Mouse (Mus musculus) heart, postnatal 0 days (tissue): Measurements from ENCODE around the gene Fam3c. TPM values are rescaled to one million over a fixed set of nuclear protein-coding genes. Genes with fewer than 3 reads are reported as not detected.

Experiments
- ATAC-seq: fragments of 200-750 bp; cut with Nextera tagmentation; 2 replicates; pipeline ENCODE4 v1.8.0; 2017; ENCODE audit warnings: low read depth, moderate number of reproducible peaks, moderate library complexity; ENCODE audit not compliant: insufficient read depth
- DNase-seq: peaks from one replicate; pipeline ENCODE4 v3.0.0-alpha.2; 2016; ENCODE audit warnings: low spot score
- H3K27ac ChIP-seq: fragments of 300-500 bp; sonication (generic); 2 replicates; pipeline ENCODE4 v1.5.1; 2014; ENCODE audit warnings: low read depth, mild to moderate bottlenecking
- H3K27me3 ChIP-seq: fragments of 300-500 bp; sonication (generic); 2 replicates; pipeline ENCODE4 v1.6.1; 2014; ENCODE audit warnings: low read length, mixed read lengths; ENCODE audit not compliant: control insufficient read depth, insufficient read depth
- H3K36me3 ChIP-seq: fragments of 300-500 bp; sonication (generic); replicated peaks from 2 replicates; pipeline ENCODE4 v1.6.1; 2014; ENCODE audit warnings: low read length, mixed read lengths; ENCODE audit not compliant: control insufficient read depth, insufficient read depth
- H3K4me1 ChIP-seq: fragments of 300-500 bp; sonication (generic); 2 replicates; pipeline ENCODE4 v1.6.1; 2014; ENCODE audit warnings: antibody characterized with exemption; ENCODE audit not compliant: control insufficient read depth, insufficient read depth
- H3K4me2 ChIP-seq: fragments of 300-500 bp; sonication (generic); 2 replicates; pipeline ENCODE4 v1.6.1; 2014; ENCODE audit warnings: low read depth, mild to moderate bottlenecking, low read length, moderate library complexity
- H3K4me3 ChIP-seq: fragments of 300-500 bp; sonication (generic); 2 replicates; pipeline ENCODE4 v1.5.1; 2014; ENCODE audit warnings: low read depth, low read length
- H3K9ac ChIP-seq: fragments of 300-500 bp; sonication (generic); replicated peaks from 2 replicates; pipeline ENCODE4 v1.6.1; 2014; ENCODE audit warnings: low read depth, low read length, mixed read lengths
- H3K9me3 ChIP-seq: fragments of 300-500 bp; sonication (generic); replicated peaks from 2 replicates; pipeline ENCODE4 v1.6.1; 2016; ENCODE audit warnings: low read length; ENCODE audit not compliant: control insufficient read depth
- CTCF ChIP-seq: IDR thresholded peaks from 2 replicates; pipeline ENCODE4 v1.5.1; 2016; ENCODE audit warnings: antibody characterized with exemption, control low read depth, low read depth
- EP300 ChIP-seq: IDR thresholded peaks from 2 replicates; pipeline ENCODE4 v1.6.1; 2016; ENCODE audit warnings: antibody characterized with exemption, low read depth
- WGBS: fragments of 180-500 bp; shearing (Covaris S2); extraction: QIAGEN DNeasy Blood & Tissue Kit; methylation state at CpG from one replicate; pipeline ENCODE4 v1.1.7; 2014; 5-methylcytosine and 5-hydroxymethylcytosine counted together
- polyA plus RNA-seq: library from polyadenylated mRNA; unstranded; fragments of >200 nt; fragmentation: Nextera tagmentation; extraction: Ambion mirVana; gene quantifications from 2 replicates; pipeline ENCODE4 v1.2.1, GENCODE M21; 2015
- total RNA-seq: library from RNA; depleted of rRNA; stranded (reverse); fragments of >200 nt; gene quantifications from 2 replicates; pipeline ENCODE4 v1.2.3, GENCODE M21; 2014; ENCODE audit warnings: low replicate concordance

Gene Fam3c
- total and polyA plus RNA-seq, 2 experiments from 2014 or later: 7.3 to 27.9 TPM

DNA sequence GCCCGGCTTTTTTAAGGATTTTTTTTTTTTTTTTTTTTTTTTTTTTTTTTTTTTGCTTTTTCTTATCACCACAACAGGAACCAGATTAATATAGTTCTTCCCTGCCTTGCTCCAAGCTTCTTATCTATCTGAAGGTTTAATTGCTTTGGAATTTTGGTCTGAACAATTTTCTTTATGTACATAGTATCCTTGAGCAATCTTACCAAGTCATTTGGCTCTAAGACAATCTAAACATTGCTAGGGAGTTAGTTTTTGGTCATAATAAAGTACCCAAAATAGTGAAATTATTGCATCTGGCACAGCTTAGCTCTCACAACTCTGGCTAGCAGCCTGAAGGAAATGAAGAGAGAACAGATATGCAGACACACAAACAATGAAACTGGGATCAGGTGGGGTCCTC is 23.8 kb upstream of the Fam3c start:
- WGBS: 93% methylated on average over 1 of the region's 1 CpGs
- no peak for ATAC-seq

DNA sequence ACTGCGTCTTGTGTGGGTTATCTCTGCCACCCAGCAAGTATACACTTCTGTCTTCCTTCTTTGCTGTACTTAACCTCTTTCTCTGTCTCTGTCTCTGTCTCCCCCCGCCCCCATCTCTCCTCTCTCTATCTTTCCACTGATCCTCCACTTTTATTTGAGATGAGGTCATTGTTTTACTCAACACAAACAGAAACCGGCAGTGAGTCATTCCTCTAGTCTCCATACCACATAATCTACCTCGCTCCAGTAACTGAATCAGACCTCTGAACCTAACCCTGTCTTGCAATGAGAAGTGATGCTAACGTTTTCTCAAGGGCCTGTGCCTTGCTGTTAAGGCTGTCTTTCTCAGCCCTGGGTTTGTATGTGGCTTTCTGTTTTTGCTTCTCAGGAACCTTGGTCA is 22.4 kb upstream of the Fam3c start:
- no peak overlapping the region for H3K4me3 ChIP-seq
- ATAC-seq (no peak), DNase-seq (no peak)
- no peak overlapping the region for H3K9ac ChIP-seq
- H3K27me3 ChIP-seq: no peaks in the 10 kb centered on the region
- no peak for TF ChIP-seq CTCF
- TF ChIP-seq EP300: no peak
- H3K4me1 ChIP-seq: no peaks in the 10 kb centered on the region
- WGBS: 47% methylated on average over 5 of the region's 5 CpGs
- H3K36me3 ChIP-seq: no peaks in the 10 kb centered on the region
- H3K4me2 ChIP-seq: no peak overlapping the region
- no peaks in the 10 kb centered on the region for H3K9me3 ChIP-seq
- no peak overlapping the region for H3K27ac ChIP-seq

More for the DNA sequence above, 23.8 kb upstream of the Fam3c start:
- no peak overlapping the region for H3K4me3 ChIP-seq
- no peaks in the 10 kb centered on the region for H3K9me3 ChIP-seq
- H3K27me3 ChIP-seq: no peaks in the 10 kb centered on the region
- no peak overlapping the region for H3K27ac ChIP-seq
- no peaks in the 10 kb centered on the region for H3K36me3 ChIP-seq
- no peak overlapping the region for H3K9ac ChIP-seq
- TF ChIP-seq CTCF: no peak
- TF ChIP-seq EP300: no peak
- no peaks in the 10 kb centered on the region for H3K4me1 ChIP-seq
- DNase-seq: no peak
- H3K4me2 ChIP-seq: no peak overlapping the region

DNA sequence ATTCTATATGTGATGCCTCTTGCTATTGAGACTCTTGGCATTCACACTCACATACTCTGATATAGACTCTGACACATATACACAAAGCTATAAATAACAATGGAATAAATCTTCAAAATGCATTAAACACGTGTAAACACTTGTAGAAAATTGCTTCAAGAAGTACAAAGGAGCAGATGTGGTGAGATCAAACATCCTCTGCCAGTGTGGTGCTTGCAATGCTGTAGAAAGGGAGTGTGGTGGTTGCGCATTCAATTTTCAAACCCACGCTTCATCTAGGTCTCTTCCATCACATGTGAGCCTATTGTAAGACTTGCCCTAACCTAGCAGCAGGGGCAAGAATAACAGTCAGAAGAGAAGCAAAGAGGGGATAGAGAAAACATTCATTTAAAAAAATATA is 18.7 kb upstream of the Fam3c start:
- Histone ChIP-seq H3K9ac (no peak overlapping the region), H3K4me1 (no peaks in the 10 kb centered on the region), H3K27me3 (no peaks in the 10 kb centered on the region), H3K4me3 (no peak overlapping the region), H3K4me2 (no peak overlapping the region), H3K9me3 (no peaks in the 10 kb centered on the region), H3K27ac (no peak overlapping the region), H3K36me3 (no peaks in the 10 kb centered on the region)
- DNase-seq (no peak), ATAC-seq (no peak)
- 78% methylated on average over 3 of the region's 3 CpGs for WGBS
- TF ChIP-seq CTCF (no peak), EP300 (no peak)

DNA sequence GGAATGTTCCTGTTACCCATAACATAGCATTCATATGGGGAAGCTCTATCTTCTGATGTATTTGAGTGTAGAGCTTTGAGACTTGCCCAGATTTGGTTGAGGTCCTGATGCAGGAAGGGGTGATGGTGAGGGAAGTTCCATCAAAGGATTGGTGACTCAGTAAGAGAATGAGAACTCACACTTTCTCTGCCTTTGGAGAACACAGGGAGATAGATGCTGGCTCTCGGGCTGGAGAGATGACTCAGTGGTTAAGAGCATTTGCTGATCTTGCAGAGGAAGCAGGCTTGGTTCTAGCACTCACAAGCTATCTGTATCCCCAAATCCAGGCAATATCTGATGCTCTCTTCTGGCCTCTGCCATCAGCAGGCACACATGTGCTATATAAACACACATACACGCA is 17.4 kb upstream of the Fam3c start:
- no peak for ATAC-seq
- Histone ChIP-seq H3K27me3 (no peaks in the 10 kb centered on the region), H3K9ac (no peak overlapping the region), H3K4me2 (no peak overlapping the region), H3K36me3 (no peaks in the 10 kb centered on the region), H3K4me3 (no peak overlapping the region), H3K4me1 (no peaks in the 10 kb centered on the region), H3K9me3 (no peaks in the 10 kb centered on the region), H3K27ac (no peak overlapping the region)
- no peak for DNase-seq
- TF ChIP-seq CTCF (no peak), EP300 (no peak)
- 78% methylated on average over 2 of the region's 2 CpGs for WGBS

DNA sequence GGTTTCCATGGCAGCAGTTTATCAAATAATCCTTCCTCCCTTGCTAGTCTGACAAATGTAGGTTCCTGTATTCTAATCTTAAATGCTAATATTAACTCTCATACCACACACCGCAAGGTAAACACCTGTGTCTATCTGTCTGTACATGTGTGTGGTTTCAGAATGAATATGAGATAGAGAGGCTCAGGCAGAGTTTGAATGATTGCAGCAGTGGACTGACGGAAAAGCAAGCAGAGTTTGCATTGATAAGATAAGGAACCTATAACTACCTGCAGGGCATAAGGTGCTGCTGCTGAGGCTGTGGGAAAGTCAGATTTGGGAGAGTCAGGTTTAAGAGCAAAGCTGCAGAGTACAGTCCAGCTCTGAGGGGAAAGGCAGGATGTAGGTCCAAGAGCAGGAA is 10.9 kb upstream of the Fam3c start:
- WGBS: 60% methylated on average over 2 of the region's 2 CpGs
- Histone ChIP-seq H3K9ac (no peak overlapping the region), H3K4me1 (no peaks in the 10 kb centered on the region), H3K4me2 (no peak overlapping the region), H3K4me3 (no peak overlapping the region), H3K27me3 (no peaks in the 10 kb centered on the region), H3K9me3 (no peaks in the 10 kb centered on the region), H3K36me3 (no peaks in the 10 kb centered on the region), H3K27ac (no peak overlapping the region)
- DNase-seq (no peak), ATAC-seq (no peak)
- TF ChIP-seq EP300 (no peak), CTCF (no peak)

DNA sequence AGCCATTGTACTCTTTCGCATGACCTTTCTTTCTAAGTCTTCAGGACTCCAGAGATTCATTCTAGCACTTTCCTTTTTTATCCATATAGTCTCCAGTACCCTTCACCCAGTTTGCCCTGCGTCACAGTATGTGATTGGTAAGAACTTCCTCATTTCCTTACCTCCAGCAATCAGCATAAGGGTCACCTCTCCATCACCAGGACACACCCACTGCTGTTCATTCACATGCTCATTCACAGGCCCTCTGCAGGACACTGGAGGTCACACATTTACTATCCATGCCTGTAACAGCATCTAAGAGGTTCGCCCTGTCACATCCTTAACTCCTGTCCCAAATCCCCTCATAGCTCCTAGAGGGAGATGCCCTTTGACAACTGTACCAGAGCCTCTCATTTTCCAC is 7.5 kb upstream of the Fam3c start:
- Histone ChIP-seq H3K4me3 (no peak overlapping the region), H3K27ac (no peak overlapping the region), H3K9ac (no peak overlapping the region), H3K36me3 (no peaks in the 10 kb centered on the region), H3K4me2 (no peak overlapping the region), H3K27me3 (no peaks in the 10 kb centered on the region), H3K9me3 (no peaks in the 10 kb centered on the region), H3K4me1 (no peaks in the 10 kb centered on the region)
- no peak for ATAC-seq
- TF ChIP-seq EP300: no peak
- TF ChIP-seq CTCF: 0 out of 2 replicates have a peak, but pooled peaks have one; percentile 9
- 79% methylated on average over 3 of the region's 3 CpGs for WGBS
- no peak for DNase-seq
